Mouse (Mus musculus): ENCODE data around the gene Carm1. TPM values are rescaled to one million over a fixed set of nuclear protein-coding genes. Genes with fewer than 3 reads are reported as not detected.

The Carm1 gene
- total and polyA plus RNA-seq, 2 experiments from 2014 or later = 25.9 to 81.4 TPM

DNA sequence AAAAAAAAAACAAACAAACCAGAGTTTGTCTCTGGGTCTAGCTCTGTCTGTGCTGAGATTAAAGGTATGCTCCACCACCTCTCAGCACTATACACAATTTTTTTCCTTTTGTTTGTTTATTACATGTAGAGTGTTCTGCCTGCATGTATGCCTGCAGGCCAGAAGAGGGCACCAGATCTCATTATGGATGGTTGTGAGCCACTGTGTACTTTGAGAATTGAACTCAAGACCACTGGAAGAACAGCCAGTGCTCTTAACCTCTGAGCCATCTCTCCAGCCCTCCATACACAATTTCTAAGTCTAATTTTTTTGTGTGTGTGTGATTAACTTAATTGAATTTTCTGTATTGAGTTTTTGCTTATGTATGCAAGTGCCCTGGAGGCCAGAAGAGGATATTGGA, 79.9 kb downstream of the Carm1 start:
- Histone ChIP-seq H3K4me2 (ENCODE audit: low read depth) (no peak overlapping the region), H3K9ac (no peak overlapping the region), H3K9me3 (ENCODE audit: low read length) (no peaks in the 10 kb centered on the region), H3K27ac (ENCODE audit: low read depth, low read length) (no peak overlapping the region), H3K36me3 (ENCODE audit: insufficient read depth) (no peaks in the 10 kb centered on the region), H3K27me3 (ENCODE audit: insufficient read depth, low read length) (no peaks in the 10 kb centered on the region), H3K4me1 (ENCODE audit: insufficient read depth) (no peaks in the 10 kb centered on the region), H3K4me3 (ENCODE audit: low read depth, low read length) (no peak overlapping the region)
- DNase-seq (no peak), ATAC-seq (no peak)
- TF ChIP-seq CTCF (IDR thresholded peaks at IDR 0.05; ENCODE audit: low read depth) = peak; percentile 55; the same call in 1 of the 2 replicates

DNA sequence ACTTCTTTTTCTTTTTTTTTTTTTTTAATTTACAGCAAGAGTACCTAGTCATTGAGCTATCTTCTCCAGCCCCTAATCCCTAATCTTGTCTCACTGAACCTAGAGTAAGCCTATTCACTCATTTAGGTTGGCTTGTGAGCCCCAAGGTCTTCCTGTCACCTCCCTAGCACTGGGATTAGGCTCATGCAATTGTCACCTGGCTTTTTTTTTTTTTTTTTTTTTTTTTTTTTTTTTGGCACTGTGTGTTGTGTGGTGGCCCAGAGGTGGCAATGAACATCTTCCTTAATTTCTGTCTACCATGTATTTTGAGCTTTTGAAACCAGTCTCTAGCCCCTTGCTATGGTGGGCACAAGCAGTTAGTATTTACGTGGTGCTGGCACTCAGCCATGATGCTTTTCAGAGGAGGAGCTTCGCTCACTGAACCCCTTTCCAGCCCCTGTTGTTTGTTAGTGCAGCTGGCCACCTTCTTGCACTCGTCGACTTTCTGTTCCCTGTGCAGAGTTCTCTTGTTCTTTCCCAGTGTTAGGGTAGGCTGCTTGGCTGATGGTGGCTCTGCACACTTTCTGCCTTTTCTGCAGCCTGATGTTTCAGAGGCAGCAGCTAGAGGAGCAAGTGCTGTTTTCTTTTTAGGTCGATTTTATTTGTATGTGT, 80.6 kb downstream of the Carm1 start:
- H3K27ac ChIP-seq (ENCODE audit: low read depth, low read length) = no peak overlapping the region
- DNase-seq = peak; percentile 16
- WGBS = 40% methylated on average over 5 of the region's 5 CpGs

DNA sequence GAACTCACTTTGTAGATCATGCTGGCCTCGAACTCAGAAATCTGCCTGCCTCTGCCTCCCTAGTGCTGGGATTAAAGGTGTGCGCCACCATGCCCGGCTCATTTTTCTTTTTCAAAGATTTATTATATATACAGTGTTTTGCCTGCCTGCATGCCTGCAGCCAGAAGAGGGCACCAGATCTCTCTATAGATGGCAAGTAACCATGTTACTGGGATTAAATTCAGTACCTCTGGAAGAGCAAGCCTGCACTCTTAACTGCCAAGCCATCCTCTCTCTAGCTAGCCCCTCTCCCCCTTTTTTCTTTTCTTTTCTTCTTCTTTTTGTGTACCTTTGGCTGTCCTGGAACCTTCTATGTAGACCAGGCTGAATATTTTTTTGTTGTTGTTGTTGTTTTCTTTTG, 84.0 kb downstream of the Carm1 start:
- no peaks in the 10 kb centered on the region for H3K4me1 ChIP-seq (ENCODE audit: insufficient read depth)
- H3K4me2 ChIP-seq (ENCODE audit: low read depth) = no peak overlapping the region
- DNase-seq (peak; percentile 44), ATAC-seq (peak; percentile 67; the same call in 1 of the 2 replicates)
- H3K27ac ChIP-seq (ENCODE audit: low read depth, low read length) = no peak overlapping the region
- H3K9me3 ChIP-seq (ENCODE audit: low read length) = no peaks in the 10 kb centered on the region
- TF ChIP-seq CTCF (IDR thresholded peaks at IDR 0.05; ENCODE audit: low read depth) = peak; percentile 56
- no peaks in the 10 kb centered on the region for H3K27me3 ChIP-seq (ENCODE audit: insufficient read depth, low read length)
- H3K36me3 ChIP-seq (ENCODE audit: insufficient read depth) = peaks cover 32% of the 10 kb centered on the region
- no peak overlapping the region for H3K9ac ChIP-seq
- WGBS = 81% methylated on average over 3 of the region's 3 CpGs
- no peak overlapping the region for H3K4me3 ChIP-seq (ENCODE audit: low read depth, low read length)

More for the DNA sequence above, 80.6 kb downstream of the Carm1 start:
- H3K4me3 ChIP-seq (ENCODE audit: low read depth, low read length) = no peak overlapping the region
- no peaks in the 10 kb centered on the region for H3K27me3 ChIP-seq (ENCODE audit: insufficient read depth, low read length)
- H3K4me1 ChIP-seq (ENCODE audit: insufficient read depth) = no peaks in the 10 kb centered on the region
- H3K9me3 ChIP-seq (ENCODE audit: low read length) = no peaks in the 10 kb centered on the region
- ATAC-seq = no peak
- no peak overlapping the region for H3K9ac ChIP-seq
- TF ChIP-seq CTCF (IDR thresholded peaks at IDR 0.05; ENCODE audit: low read depth) = no peak
- 0 out of 2 replicates have a peak, but pooled peaks cover 3% of the 10 kb centered on the region for H3K36me3 ChIP-seq (ENCODE audit: insufficient read depth)
- H3K4me2 ChIP-seq (ENCODE audit: low read depth) = no peak overlapping the region

DNA sequence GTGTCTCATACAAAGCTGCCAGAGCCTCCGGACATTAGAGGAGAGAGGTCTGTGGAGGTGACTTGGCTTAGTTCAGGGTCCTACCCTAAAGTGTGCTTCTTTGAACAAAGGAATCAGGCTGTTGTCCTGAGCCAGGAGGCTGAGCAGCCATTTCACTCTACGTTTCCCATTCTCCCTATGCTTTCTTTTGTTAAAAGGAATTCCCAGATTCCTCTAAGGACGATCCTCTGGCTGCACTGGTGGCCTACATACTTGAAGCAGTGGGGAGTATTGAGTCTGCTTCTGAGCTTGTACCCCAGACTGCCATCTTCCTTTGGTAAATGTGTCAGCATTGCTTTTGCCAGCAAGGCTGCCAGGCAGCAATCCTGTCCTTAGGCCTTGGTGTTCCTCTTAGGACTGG, 86.4 kb downstream of the Carm1 start:
- DNase-seq (no peak), ATAC-seq (no peak)
- Histone ChIP-seq H3K4me3 (ENCODE audit: low read depth, low read length) (no peak overlapping the region), H3K27me3 (ENCODE audit: insufficient read depth, low read length) (no peaks in the 10 kb centered on the region), H3K4me1 (ENCODE audit: insufficient read depth) (no peaks in the 10 kb centered on the region), H3K9ac (no peak overlapping the region), H3K27ac (ENCODE audit: low read depth, low read length) (no peak overlapping the region), H3K9me3 (ENCODE audit: low read length) (no peaks in the 10 kb centered on the region), H3K4me2 (ENCODE audit: low read depth) (no peak overlapping the region), H3K36me3 (ENCODE audit: insufficient read depth) (peaks cover 55% of the 10 kb centered on the region)
- 73% methylated on average over 3 of the region's 3 CpGs for WGBS
- no peak for TF ChIP-seq CTCF (IDR thresholded peaks at IDR 0.05; ENCODE audit: low read depth)

DNA sequence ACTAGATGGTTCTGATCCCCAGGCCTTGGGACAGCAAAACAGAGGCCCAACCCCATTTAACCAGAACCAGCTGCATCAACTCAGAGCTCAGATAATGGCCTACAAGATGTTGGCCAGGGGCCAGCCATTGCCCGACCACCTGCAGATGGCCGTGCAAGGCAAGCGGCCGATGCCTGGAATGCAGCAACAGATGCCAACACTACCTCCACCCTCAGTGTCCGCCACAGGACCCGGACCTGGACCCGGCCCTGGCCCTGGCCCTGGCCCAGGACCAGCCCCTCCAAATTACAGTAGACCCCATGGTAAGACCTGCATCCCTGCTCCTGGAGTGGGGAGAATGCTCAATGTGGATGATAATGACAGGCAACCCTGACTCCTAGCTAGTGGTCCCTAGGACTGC, 88.9 kb downstream of the Carm1 start:
- Histone ChIP-seq H3K36me3 (ENCODE audit: insufficient read depth) (peaks cover 79% of the 10 kb centered on the region), H3K9me3 (ENCODE audit: low read length) (no peaks in the 10 kb centered on the region), H3K27me3 (ENCODE audit: insufficient read depth, low read length) (no peaks in the 10 kb centered on the region), H3K4me1 (ENCODE audit: insufficient read depth) (no peaks in the 10 kb centered on the region), H3K4me3 (ENCODE audit: low read depth, low read length) (no peak overlapping the region), H3K4me2 (ENCODE audit: low read depth) (no peak overlapping the region), H3K27ac (ENCODE audit: low read depth, low read length) (no peak overlapping the region), H3K9ac (no peak overlapping the region)
- ATAC-seq (no peak), DNase-seq (no peak)
- 49% methylated on average over 7 of the region's 7 CpGs for WGBS
- no peak for TF ChIP-seq CTCF (IDR thresholded peaks at IDR 0.05; ENCODE audit: low read depth)

DNA sequence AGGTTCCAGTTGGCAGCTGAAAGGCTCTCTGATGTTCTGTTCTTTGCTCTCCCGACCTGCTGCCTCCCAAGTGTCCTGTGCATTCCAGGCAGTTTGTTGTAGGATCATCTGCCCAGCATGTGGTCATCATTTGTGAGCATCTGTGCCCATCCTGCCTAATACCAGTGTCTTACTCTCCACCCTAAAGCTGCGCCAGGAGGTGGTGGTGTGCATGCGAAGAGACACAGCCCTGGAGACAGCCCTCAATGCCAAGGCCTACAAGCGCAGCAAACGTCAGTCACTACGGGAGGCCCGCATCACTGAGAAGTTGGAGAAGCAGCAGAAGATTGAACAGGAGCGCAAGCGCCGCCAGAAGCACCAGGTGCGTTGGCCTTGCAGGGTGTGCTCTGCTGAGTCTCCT, 92.3 kb downstream of the Carm1 start:
- no peak overlapping the region for H3K27ac ChIP-seq (ENCODE audit: low read depth, low read length)
- no peaks in the 10 kb centered on the region for H3K27me3 ChIP-seq (ENCODE audit: insufficient read depth, low read length)
- H3K9me3 ChIP-seq (ENCODE audit: low read length) = no peaks in the 10 kb centered on the region
- WGBS = 97% methylated on average over 11 of the region's 11 CpGs
- no peak for ATAC-seq
- H3K4me1 ChIP-seq (ENCODE audit: insufficient read depth) = no peaks in the 10 kb centered on the region
- no peak for TF ChIP-seq CTCF (IDR thresholded peaks at IDR 0.05; ENCODE audit: low read depth)
- DNase-seq = no peak
- no peak overlapping the region for H3K4me2 ChIP-seq (ENCODE audit: low read depth)
- H3K4me3 ChIP-seq (ENCODE audit: low read depth, low read length) = no peak overlapping the region
- no peak overlapping the region for H3K9ac ChIP-seq
- peaks cover 97% of the 10 kb centered on the region for H3K36me3 ChIP-seq (ENCODE audit: insufficient read depth)

MicroRNAs encoded within 50 kb of the gene (microRNA counts, 519-probe panel; counts per million panel counts)
- microRNA mmu-miR-1946b = not detected

Small RNA genes lying within 50 kb of the gene (microRNA-seq; reads per million reads assigned to microRNA genes)
- gene Mir1946b = 0 reads per million in 2 experiments

Other genes with a start within 250 kb of the Carm1 start
- gene Ap1m2, start 234.6 kb upstream of the Carm1 start, total RNA-seq (2014; rRNA removed) = 2.6 and 4.2 TPM in 2 replicates
- 2.4 and 2.9 TPM in 2 replicates for gene Ap1m2, start 234.6 kb upstream of the Carm1 start, polyA plus RNA-seq (2015; fragmentation: Nextera tagmentation; extraction: Ambion mirVana)
- 55.2 and 63.1 TPM in 2 replicates for gene Slc44a2, start 226.2 kb upstream of the Carm1 start, total RNA-seq (2014; rRNA removed)
- gene Slc44a2, start 226.2 kb upstream of the Carm1 start, polyA plus RNA-seq (2015; fragmentation: Nextera tagmentation; extraction: Ambion mirVana) = 40.8 and 48.9 TPM in 2 replicates
- gene Ilf3, start 179.0 kb upstream of the Carm1 start, total RNA-seq (2014; rRNA removed) = 114 and 135 TPM in 2 replicates
- 191 and 214 TPM in 2 replicates for gene Ilf3, start 179.0 kb upstream of the Carm1 start, polyA plus RNA-seq (2015; fragmentation: Nextera tagmentation; extraction: Ambion mirVana)
- gene Qtrt1, start 135.1 kb upstream of the Carm1 start, total RNA-seq (2014; rRNA removed) = 37.7 and 51.7 TPM in 2 replicates
- gene Qtrt1, start 135.1 kb upstream of the Carm1 start, polyA plus RNA-seq (2015; fragmentation: Nextera tagmentation; extraction: Ambion mirVana) = 34.8 and 43.9 TPM in 2 replicates
- gene Dnm2, start 122.0 kb upstream of the Carm1 start, total RNA-seq (2014; rRNA removed) = 65.6 and 68.5 TPM in 2 replicates
- 56.0 and 64.0 TPM in 2 replicates for gene Dnm2, start 122.0 kb upstream of the Carm1 start, polyA plus RNA-seq (2015; fragmentation: Nextera tagmentation; extraction: Ambion mirVana)
- gene Tmed1, start 36.6 kb upstream of the Carm1 start, total RNA-seq (2014; rRNA removed) = 44.2 and 45.1 TPM in 2 replicates
- gene Tmed1, start 36.6 kb upstream of the Carm1 start, polyA plus RNA-seq (2015; fragmentation: Nextera tagmentation; extraction: Ambion mirVana) = 51.9 and 52.8 TPM in 2 replicates
- 0.14 and 2.2 TPM in 2 replicates for gene AB124611, start 20.7 kb upstream of the Carm1 start, total RNA-seq (2014; rRNA removed)
- 0.87 and 0.98 TPM in 2 replicates for gene AB124611, start 20.7 kb upstream of the Carm1 start, polyA plus RNA-seq (2015; fragmentation: Nextera tagmentation; extraction: Ambion mirVana)
- gene Timm29, start 45.8 kb downstream of the Carm1 start, total RNA-seq (2014; rRNA removed) = 61.2 and 81.5 TPM in 2 replicates
- gene Timm29, start 45.8 kb downstream of the Carm1 start, polyA plus RNA-seq (2015; fragmentation: Nextera tagmentation; extraction: Ambion mirVana) = 56.3 and 61.7 TPM in 2 replicates
- gene Yipf2, start 45.9 kb downstream of the Carm1 start, total RNA-seq (2014; rRNA removed) = 10.6 and 16.0 TPM in 2 replicates
- gene Yipf2, start 45.9 kb downstream of the Carm1 start, polyA plus RNA-seq (2015; fragmentation: Nextera tagmentation; extraction: Ambion mirVana) = 12.0 and 12.6 TPM in 2 replicates
- gene Smarca4, start 69.3 kb downstream of the Carm1 start, total RNA-seq (2014; rRNA removed) = 162 and 180 TPM in 2 replicates
- gene Smarca4, start 69.3 kb downstream of the Carm1 start, polyA plus RNA-seq (2015; fragmentation: Nextera tagmentation; extraction: Ambion mirVana) = 76.2 and 92.5 TPM in 2 replicates
- 19.1 and 26.8 TPM in 2 replicates for gene Ldlr, start 176.6 kb downstream of the Carm1 start, total RNA-seq (2014; rRNA removed)
- 6.5 and 11.1 TPM in 2 replicates for gene Ldlr, start 176.6 kb downstream of the Carm1 start, polyA plus RNA-seq (2015; fragmentation: Nextera tagmentation; extraction: Ambion mirVana)
- 7.7 and 8.2 TPM in 2 replicates for gene Spc24, start 213.4 kb downstream of the Carm1 start, total RNA-seq (2014; rRNA removed)
- 13.5 and 14.3 TPM in 2 replicates for gene Spc24, start 213.4 kb downstream of the Carm1 start, polyA plus RNA-seq (2015; fragmentation: Nextera tagmentation; extraction: Ambion mirVana)